Mouse (Mus musculus): ENCODE measurements around the gene Chadl.

The Chadl gene

DNA sequence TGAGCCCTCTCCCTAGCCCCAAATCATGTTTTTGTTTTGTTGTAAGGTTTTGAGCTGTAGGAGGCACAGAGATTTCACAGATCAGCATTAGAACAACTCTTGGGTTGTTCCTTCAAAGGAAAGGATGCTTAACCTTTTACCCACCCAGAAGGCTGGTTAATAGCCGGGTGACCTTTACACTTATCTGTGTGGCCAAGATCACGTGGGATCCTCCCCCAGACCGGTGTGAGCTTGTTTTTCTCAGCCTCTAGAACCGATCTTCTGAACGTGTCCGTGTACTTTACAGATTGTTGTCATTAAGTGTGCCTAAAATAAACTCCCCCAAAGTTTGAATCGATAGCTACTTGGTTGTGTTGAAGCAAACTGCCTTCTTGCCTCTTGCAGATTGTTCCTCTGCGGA lies 3.5 kb upstream of the Chadl start:
- peak; percentile 38 for DNase-seq (ENCODE audit: low spot score)

DNA sequence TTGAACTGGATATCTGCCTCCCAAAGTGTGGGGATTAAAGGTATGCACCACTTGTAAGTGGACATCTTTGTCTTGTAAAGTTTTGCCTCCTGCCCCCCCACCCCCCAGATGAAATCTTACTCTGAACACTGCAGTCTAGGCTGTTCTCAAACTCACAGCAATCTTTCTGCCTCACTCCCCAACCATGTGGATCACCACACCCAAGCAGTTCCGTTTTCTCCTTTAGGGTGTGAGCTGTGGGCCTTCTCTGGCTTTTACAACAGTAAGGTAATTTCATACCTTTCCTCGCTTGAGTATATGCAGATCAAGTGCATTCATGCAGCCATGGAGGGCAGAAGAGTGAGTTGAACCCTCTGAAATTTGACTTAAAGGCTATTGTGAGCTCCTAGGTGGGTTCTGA lies 3.1 kb upstream of the Chadl start:
- no peak for DNase-seq (ENCODE audit: low spot score)

DNA sequence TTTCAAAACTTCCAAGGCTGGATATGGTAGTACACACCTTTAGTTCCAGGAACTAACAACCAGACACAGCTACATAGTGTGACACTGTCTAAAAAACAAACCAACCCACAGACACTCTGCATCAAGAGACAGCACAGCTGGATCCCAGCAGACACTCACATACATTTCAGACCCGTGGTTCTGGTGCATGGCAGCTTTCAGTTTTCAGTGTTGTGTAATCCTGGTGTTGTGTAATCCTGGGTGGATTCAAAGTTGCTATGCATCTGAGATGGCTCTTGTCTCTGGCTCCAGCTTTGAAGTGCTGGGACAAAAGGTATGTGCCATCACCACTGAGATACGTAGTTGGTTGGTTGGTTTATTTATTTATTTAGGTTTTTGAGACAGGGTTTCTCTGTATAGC lies 1.4 kb upstream of the Chadl start:
- DNase-seq (ENCODE audit: low spot score): no peak

DNA sequence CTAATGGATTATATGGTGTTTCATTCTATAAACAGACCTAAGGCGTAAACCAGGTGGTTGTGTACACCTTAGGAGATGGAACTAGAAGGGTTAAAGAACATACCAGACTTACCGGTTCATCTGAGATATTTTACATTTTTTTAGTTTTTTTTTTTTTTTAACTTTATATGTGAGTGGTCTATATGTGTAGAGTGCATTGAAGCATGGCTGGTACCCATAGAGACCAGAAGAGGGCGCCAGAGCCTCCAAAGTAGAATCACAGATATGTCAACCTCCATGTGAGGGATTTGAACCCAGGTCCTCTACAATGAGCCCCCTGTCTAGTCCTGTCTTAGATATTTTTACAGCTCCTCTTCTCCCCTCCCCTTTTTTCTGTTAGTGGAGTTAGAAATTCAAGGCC lies 760 bp upstream of the Chadl start:
- DNase-seq (ENCODE audit: low spot score): no peak

DNA sequence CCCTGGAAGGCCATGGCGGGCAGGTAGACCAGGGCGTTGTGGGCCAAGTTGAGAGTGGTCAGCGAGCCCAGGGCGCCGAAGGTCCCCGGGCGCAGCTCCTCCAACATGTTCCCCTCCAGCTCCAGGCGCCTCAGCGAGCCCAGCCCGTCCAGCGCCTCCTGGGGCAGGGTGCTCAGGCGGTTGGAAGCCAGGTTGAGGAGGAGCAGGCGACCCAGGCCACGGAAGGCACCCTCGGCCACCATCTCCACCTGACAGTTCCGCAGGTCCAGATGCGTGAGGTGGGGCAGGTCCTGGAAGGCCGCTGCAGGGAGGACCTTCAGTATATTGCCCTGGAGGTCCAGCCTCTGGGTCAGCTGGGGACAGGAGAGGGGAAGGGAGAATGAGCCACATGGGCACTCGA lies 2.2 kb downstream of the Chadl start:
- no peak for DNase-seq (ENCODE audit: low spot score)

DNA sequence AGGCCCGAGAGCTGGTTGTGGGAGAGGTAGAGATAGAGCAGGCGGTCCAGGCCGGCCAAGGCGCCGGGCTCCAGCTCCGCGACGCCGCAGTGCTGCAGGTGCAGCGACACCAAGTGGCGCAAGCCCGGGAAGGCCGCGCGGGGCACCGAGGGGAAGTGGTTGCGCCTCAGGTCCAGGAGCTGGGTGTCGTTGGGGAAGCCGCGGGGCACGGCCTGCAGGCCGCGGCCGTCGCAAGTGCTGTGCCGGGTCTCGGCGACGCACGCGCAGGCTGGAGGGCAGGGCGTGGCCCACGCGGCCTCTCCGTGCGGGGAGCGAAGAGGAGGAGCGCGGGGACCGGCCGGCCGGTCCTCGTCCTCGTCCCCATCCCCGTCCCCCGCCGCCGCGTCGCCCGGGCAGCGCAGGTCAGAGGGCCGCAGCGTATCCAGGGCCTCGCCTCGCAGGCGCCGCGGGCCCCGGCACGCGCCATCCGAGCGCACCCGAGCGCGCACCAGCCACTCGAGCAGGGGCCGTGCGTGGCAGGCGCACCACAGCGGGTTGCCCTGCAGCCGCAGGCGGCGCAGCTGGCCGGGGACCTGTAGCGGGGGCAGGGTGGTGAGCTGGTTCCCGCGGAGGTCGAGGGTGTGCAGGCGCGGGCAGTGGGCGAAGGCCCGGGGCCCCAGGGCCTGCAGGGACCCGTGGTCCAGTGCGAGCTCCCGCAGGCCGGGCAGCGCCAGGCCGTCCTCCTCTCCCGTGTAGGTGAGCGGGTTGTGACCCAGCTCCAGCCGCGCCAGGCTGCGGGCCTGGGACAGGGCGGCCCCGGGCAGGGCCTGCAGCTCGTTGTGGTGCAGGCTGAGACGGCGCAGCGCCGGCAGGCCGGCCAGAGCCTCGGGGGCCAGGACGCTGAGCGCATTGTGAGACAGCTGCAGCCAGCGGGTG lies 2.9 kb downstream of the Chadl start:
- DNase-seq (ENCODE audit: low spot score): peak; percentile 88

DNA sequence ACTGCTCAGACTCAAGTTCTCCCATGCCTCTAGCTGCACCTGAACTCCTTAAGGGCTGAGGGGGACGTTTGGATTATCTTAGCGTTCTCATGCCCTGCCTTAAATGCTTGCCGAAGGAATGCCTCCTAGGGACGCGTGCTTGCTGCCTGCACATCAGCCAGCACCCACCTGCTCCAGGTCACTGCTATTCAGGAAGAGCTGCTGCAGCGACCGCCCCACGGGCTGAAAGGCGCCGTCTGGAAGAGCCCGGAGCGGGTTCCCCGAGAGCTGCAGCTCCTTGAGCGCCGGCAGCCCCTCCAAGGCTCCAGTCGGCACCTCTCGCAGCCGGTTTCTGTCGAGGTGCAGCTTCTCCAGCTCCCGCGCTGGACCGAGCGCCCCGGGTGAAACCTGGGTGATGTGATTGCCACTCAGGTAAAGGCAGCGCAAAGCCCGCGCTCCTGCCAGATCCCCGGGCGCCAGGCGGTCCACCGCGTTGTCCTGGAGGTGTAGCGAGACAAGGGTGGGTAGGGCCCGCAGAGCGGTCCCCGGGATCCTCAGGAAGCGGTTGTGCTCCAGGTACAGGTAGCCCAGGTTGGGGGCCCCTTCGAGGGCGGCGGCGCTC lies 3.6 kb downstream of the Chadl start:
- no peak for DNase-seq (ENCODE audit: low spot score)

DNA sequence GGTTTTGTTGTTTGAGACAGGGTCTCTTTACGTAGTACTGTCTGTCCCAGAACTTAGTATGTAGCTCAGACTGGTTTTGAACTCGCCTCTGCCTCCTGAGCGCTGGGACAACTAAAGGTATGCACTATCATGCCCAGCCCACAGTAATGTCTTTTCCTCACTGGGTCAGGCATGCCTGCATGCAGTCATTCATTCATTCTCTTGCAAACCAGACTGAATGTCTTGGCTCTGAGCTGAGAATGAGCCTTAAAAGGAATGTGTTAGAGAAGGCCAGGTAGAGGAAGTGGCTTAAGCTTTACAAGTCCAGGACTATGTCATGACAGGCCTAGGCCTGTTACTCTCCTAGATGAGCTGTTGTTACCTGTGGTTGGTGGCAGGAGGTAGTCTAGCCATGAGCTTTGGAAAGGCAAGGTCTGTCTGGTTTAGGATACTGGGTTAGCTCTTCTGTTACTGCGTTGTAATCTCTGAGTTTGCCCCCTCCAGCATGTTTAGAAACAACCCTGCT lies 16.7 kb downstream of the Chadl start:
- DNase-seq (ENCODE audit: low spot score): no peak

DNA sequence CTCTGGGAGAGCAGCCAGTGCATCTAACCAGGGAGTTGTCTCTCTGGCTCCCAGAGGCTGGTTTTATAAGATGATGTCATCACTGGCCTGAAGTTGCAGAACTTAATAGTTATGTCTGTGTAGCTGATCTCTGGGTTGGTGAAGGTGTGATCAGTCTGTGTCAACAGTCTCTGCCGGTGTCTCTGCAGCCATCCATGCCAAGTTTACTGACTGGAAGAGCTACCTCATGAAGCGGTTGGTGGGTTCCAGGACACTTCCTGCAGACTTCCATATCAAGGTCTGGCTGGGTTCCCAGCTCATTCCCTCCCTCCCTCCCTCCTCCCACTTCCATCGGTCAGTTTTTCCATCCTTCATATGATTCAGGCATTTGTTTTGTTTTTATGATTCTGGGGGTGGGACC lies 20.4 kb downstream of the Chadl start:
- no peak for DNase-seq (ENCODE audit: low spot score)

DNA sequence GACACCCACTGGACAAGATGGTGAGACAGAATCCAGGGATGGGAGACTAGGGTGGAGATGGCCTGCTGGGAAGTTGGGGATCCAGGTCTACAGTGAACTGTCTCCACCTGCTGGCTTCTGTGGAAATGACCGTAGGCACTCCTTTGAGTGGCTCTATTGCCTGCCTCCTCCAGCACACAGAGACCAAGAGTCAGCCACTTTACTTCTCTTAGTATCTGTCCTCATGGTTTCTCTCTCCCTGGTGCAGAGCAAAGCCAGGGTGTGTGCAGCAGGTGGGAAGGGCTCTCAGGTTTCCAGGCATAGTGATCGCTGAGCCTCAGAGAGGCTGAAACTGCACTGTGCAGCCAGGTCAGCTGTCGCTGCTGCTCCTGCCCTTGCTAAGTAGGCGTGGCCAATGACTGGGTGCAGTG lies 26.9 kb downstream of the Chadl start:
- DNase-seq (ENCODE audit: low spot score): peak; percentile 47

DNA sequence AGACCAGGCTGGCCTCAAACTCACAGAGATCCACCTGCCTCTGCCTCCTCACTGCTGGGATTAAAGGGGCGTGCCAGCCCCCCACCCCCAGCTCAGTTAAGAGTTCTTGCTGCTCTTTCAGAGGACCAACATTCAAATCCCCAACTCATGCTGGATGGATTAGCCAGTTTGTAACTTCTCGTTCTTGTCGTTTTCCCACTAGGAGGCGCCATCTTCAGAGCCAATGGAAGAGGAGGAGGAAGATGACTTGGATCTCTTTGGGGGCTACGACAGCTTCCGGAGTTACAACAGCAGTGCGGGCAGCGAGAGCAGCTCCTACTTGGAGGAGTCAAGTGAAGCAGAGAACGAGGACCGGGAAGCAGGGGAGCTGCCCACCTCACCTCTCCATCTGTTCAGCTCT lies 30.1 kb downstream of the Chadl start:
- DNase-seq (ENCODE audit: low spot score): no peak

DNA sequence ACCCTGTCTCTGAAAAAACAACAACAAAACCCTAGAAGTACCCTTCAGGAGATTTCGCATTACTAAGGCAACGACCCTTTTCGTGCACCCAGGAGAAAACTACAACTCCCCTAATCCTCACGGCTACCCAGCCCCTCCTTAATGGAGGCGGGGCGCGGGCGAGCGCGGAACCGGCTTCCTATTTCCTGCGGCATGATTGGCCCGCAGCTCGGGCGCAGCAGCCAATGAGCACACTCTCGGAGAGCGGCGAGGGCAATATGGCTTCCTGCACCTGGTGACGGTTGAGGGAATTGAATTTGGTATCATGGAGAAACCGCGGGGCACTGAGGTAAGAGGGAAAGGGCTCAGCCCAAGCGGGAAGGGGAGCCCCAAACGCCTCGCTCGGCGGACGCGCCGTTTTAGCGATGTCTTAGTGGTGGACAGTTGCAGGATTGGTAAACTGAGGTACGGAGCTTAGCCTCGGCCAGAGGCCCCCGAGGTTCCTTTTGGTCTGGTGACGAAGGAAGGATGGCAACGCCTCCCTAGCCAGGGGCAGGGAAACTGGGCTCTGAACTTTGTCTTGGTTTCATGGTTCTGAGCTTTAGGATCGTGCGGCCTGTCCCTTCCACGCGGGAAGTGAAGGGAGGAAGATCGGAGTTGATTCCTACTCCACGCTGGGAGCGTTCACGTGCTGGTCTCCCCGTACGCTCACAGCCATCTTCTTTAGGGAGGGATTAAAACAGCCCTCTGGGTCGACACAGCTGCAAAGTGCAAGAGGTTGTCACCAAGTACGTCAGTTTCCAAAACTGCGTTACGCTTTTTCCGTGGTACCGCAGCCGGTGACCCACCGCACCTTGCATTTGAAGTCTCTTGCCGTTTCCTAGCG lies 33.2 kb downstream of the Chadl start, which contains the start of gene L3mbtl2:
L3mbtl2 (plus strand) TSS at position 193 of the 865 bp plus-strand sequence.
- DNase-seq (ENCODE audit: low spot score): peak; percentile 90

DNA sequence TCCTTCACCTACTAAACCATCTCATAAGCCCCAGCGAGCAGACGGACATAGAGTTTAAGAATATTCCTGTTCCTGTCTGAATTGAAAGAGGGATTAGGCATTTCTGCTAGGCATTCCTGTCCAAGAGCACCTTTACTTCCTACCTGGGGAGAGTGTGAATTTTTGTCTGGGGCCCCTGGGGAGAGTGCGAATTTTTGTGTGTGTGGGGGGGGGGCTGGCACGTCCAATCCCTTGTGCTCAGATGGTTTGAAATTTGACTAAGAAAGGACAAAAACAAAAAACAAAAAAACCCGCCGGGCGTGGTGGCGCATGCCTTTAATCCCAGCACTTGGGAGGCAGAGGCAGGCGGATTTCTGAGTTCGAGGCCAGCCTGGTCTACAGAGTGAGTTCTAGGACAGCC lies 33.8 kb downstream of the Chadl start:
- no peak for DNase-seq (ENCODE audit: low spot score)

DNA sequence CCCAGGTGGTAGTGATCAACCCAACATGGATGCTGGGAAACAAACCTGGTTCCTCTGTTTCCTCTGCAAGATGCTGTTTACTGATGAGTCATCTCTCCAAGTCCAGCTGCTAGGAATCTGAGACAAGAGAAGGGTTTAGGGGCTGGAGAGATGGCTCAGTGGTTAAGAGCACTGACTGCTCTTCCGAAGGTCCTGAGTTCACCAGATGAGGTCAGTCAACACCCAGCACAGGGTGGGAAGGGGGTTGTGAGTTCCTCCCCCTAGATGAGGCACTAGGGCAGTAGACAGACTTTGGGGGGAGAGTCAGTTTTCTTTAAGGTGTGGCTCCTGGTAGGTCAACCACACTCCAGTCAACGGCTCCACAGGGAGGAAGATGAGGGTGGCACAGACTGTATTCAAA lies 35.4 kb downstream of the Chadl start:
- no peak for DNase-seq (ENCODE audit: low spot score)

DNA sequence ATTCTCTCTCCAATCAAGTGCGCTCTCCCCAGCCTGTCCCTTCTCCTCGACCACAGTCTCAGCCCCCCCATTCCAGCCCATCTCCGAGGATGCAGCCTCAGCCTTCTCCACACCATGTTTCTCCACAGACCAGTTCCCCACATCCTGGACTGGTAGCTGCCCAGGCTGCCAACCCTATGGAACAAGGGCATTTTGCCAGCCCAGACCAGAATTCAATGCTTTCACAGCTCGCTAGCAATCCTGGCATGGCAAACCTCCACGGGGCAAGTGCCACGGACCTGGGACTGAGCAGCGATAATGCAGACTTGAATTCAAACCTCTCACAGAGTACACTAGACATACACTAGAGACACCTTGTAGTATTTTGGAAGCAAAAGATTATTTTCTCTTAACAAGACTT lies 46.5 kb downstream of the Chadl start:
- no peak for DNase-seq (ENCODE audit: low spot score)

DNA sequence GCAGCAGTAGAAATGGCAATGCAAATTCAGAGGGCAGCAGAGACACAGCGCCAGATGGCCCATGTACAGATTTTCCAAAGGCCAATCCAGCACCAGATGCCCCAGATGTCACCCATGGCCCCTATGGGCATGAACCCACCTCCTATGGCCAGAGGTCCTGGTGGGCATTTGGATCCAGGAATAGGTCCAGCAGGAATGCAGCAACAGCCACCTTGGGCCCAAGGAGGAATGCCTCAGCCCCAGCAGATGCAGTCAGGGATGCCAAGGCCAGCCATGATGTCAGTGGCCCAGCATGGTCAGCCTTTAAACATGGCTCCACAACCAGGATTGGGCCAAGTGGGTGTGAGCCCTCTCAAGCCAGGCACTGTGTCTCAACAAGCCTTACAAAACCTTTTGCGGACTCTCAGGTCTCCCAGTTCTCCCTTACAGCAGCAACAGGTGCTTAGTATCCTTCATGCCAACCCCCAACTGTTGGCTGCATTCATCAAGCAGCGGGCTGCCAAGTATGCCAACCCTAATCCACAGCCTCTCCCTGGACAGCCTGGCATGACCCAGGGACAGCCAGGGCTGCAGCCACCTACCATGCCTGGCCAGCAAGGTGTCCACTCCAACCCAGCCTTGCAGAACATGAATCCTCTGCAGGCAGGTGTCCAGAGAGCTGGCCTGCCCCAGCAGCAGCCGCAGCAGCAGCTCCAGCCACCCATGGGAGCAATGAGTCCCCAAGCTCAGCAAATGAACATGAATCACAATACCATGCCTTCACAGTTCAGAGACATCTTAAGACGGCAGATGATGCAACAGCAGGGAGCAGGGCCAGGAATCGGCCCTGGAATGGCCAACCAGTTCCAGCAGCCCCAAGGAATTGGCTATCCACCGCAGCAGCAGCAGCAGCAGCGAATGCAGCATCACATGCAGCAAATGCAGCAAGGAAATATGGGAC lies 47.3 kb downstream of the Chadl start:
- DNase-seq (ENCODE audit: low spot score): no peak

Measured in ovary, postnatal 36 days (tissue).